Mouse (Mus musculus) cerebellum, adult 11-12 months (tissue): ENCODE data around the gene Amhr2.

Experiments used
- DNase-seq: peaks from one replicate; pipeline ENCODE4 v3.0.0; 2022

Gene Amhr2

GRCm38 (mm10) chr15:102445146-102445545 is at the start of gene Amhr2:
Gene Amhr2 (plus strand): TSS chr15:102445367.
- DNase-seq, result no peak

- DNase-seq, result no peak
Measured at GRCm38 (mm10) chr15:102398629-102399028, 46.5 kb upstream of the Amhr2 start.

- DNase-seq, result peak; percentile 72
Measured at GRCm38 (mm10) chr15:102399229-102400221, 45.6 kb upstream of the Amhr2 start.

- no peak for DNase-seq
Measured at GRCm38 (mm10) chr15:102400476-102401045, 44.6 kb upstream of the Amhr2 start.

GRCm38 (mm10) chr15:102401278-102401677 is 43.9 kb upstream of the Amhr2 start:
- DNase-seq, result no peak

GRCm38 (mm10) chr15:102402210-102402609 is 43.0 kb upstream of the Amhr2 start:
- DNase-seq, result no peak

GRCm38 (mm10) chr15:102404608-102405488 is 40.3 kb upstream of the Amhr2 start:
- DNase-seq, result peak; percentile 29

- DNase-seq, result peak; percentile 100
Measured at GRCm38 (mm10) chr15:102405489-102406195, 39.5 kb upstream of the Amhr2 start, which contains the start of gene Sp1. Gene Sp1 (plus strand): TSS chr15:102406143.

- peak; percentile 82 for DNase-seq
Measured at GRCm38 (mm10) chr15:102406196-102406911, 38.8 kb upstream of the Amhr2 start.

- DNase-seq, result no peak
Measured at GRCm38 (mm10) chr15:102406912-102407580, 38.1 kb upstream of the Amhr2 start.

GRCm38 (mm10) chr15:102407681-102408557 is 37.2 kb upstream of the Amhr2 start:
- peak; percentile 55 for DNase-seq

- peak; percentile 14 for DNase-seq
Measured at GRCm38 (mm10) chr15:102408558-102409130, 36.5 kb upstream of the Amhr2 start.

GRCm38 (mm10) chr15:102409286-102409685 is 35.9 kb upstream of the Amhr2 start:
- DNase-seq, result peak; percentile 22

GRCm38 (mm10) chr15:102411077-102411476 is 34.1 kb upstream of the Amhr2 start:
- DNase-seq, result no peak

- no peak for DNase-seq
Measured at GRCm38 (mm10) chr15:102413687-102414086, 31.5 kb upstream of the Amhr2 start.

- no peak for DNase-seq
Measured at GRCm38 (mm10) chr15:102417524-102417923, 27.6 kb upstream of the Amhr2 start.

GRCm38 (mm10) chr15:102420986-102421385 is 24.2 kb upstream of the Amhr2 start:
- no peak for DNase-seq

GRCm38 (mm10) chr15:102421437-102421836 is 23.7 kb upstream of the Amhr2 start:
- no peak for DNase-seq

- DNase-seq, result no peak
Measured at GRCm38 (mm10) chr15:102423602-102424240, 21.4 kb upstream of the Amhr2 start.
